Mouse (Mus musculus) megakaryocyte, embryonic 14.5 days (primary cell): ENCODE data around the gene Socs5. TPM values are rescaled to one million over a fixed set of nuclear protein-coding genes. Genes with fewer than 3 reads are reported as not detected.

ENCODE experiments used
- H3K27me3 ChIP-seq: replicated peaks from 2 replicates; pipeline ENCODE3; 2012; ENCODE audit warnings: inconsistent platforms
- H3K36me3 ChIP-seq: replicated peaks from 2 replicates; pipeline ENCODE3; 2012; ENCODE audit warnings: low read length, inconsistent platforms, mixed read lengths
- H3K4me1 ChIP-seq: 2 replicates; pipeline ENCODE4 v1.6.1; 2012; ENCODE audit warnings: inconsistent platforms
- H3K4me3 ChIP-seq: replicated peaks from 2 replicates; pipeline ENCODE3; 2012; ENCODE audit warnings: moderate library complexity, mild to moderate bottlenecking, inconsistent platforms
- H3K9me3 ChIP-seq: 2 replicates; pipeline ENCODE4 v1.6.1; 2012; ENCODE audit warnings: inconsistent platforms
- FLI1 ChIP-seq: IDR thresholded peaks from 2 replicates; pipeline ENCODE4 v1.6.1; 2012; ENCODE audit warnings: low read length, inconsistent platforms, mixed read lengths
- GATA1 ChIP-seq: IDR thresholded peaks from 3 replicates; pipeline ENCODE4 v1.6.1; 2012; ENCODE audit warnings: mixed read lengths, low read length, inconsistent platforms, borderline replicate concordance
- polyA plus RNA-seq: library from polyadenylated mRNA; stranded (reverse); fragments of >175 nt; gene quantifications from 2 replicates; pipeline ENCODE4 v1.2.3, GENCODE M21; 2012; ENCODE audit warnings: low replicate concordance; ENCODE audit not compliant: insufficient read depth

Socs5 gene
- polyA plus RNA-seq, 1 experiment: 6.6 TPM

- peak overlapping the region; percentile 97 for H3K4me3 ChIP-seq
These were observed 572 bp upstream of the Socs5 start for GRCm38 (mm10) chr17:87106691-87107523.

GRCm38 (mm10) chr17:87108507-87109292 lies 1.2 kb downstream of the Socs5 start:
- Histone ChIP-seq H3K36me3 (peaks cover 10% of the 10 kb centered on the region), H3K4me3 (peak overlapping the region; percentile 97), H3K9me3 (no peaks in the 10 kb centered on the region), H3K4me1 (peaks cover 59% of the 10 kb centered on the region), H3K27me3 (no peaks in the 10 kb centered on the region)
- TF ChIP-seq FLI1 (no peak), GATA1 (no peak)

More at GRCm38 (mm10) chr17:87106691-87107523, 572 bp upstream of the Socs5 start:
- H3K4me1 ChIP-seq: peaks cover 63% of the 10 kb centered on the region
- peaks cover 7% of the 10 kb centered on the region; the same call in 1 of the 2 replicates for H3K9me3 ChIP-seq
- TF ChIP-seq GATA1 (no peak), FLI1 (no peak)
- H3K36me3 ChIP-seq: no peaks in the 10 kb centered on the region
- peaks cover 3% of the 10 kb centered on the region for H3K27me3 ChIP-seq

- no peak for TF ChIP-seq FLI1
- TF ChIP-seq GATA1: no peak
- no peaks in the 10 kb centered on the region for H3K27me3 ChIP-seq
- peaks cover 54% of the 10 kb centered on the region for H3K4me1 ChIP-seq
- H3K4me3 ChIP-seq: no peak overlapping the region
- H3K36me3 ChIP-seq: peaks cover 15% of the 10 kb centered on the region
- H3K9me3 ChIP-seq: peaks cover under 1% of the 10 kb centered on the region; the same call in 1 of the 2 replicates
These were observed 2.0 kb downstream of the Socs5 start for GRCm38 (mm10) chr17:87109504-87109903.

GRCm38 (mm10) chr17:87112852-87113592 lies 5.5 kb downstream of the Socs5 start:
- Histone ChIP-seq H3K36me3 (peaks cover 22% of the 10 kb centered on the region), H3K9me3 (peaks cover 3% of the 10 kb centered on the region; the same call in 1 of the 2 replicates), H3K4me1 (peaks cover 42% of the 10 kb centered on the region), H3K27me3 (no peaks in the 10 kb centered on the region), H3K4me3 (no peak overlapping the region)
- TF ChIP-seq FLI1 (no peak), GATA1 (no peak)

GRCm38 (mm10) chr17:87115615-87116014 lies 8.1 kb downstream of the Socs5 start:
- Histone ChIP-seq H3K9me3 (peaks cover 3% of the 10 kb centered on the region; the same call in 1 of the 2 replicates), H3K4me1 (peaks cover 40% of the 10 kb centered on the region), H3K36me3 (peaks cover 29% of the 10 kb centered on the region), H3K4me3 (no peak overlapping the region), H3K27me3 (no peaks in the 10 kb centered on the region)
- TF ChIP-seq FLI1: no peak
- TF ChIP-seq GATA1: no peak

- TF ChIP-seq FLI1: no peak
- no peak for TF ChIP-seq GATA1
- H3K27me3 ChIP-seq: no peaks in the 10 kb centered on the region
- H3K4me3 ChIP-seq: no peak overlapping the region
- peaks cover 29% of the 10 kb centered on the region for H3K4me1 ChIP-seq
- peaks cover 48% of the 10 kb centered on the region for H3K36me3 ChIP-seq
- peaks cover 3% of the 10 kb centered on the region; the same call in 1 of the 2 replicates for H3K9me3 ChIP-seq
These were observed 11.6 kb downstream of the Socs5 start for GRCm38 (mm10) chr17:87118966-87119526.

GRCm38 (mm10) chr17:87125344-87125743 lies 17.9 kb downstream of the Socs5 start:
- no peak overlapping the region for H3K4me3 ChIP-seq
- H3K4me1 ChIP-seq: peaks cover 11% of the 10 kb centered on the region; the same call in 1 of the 2 replicates
- H3K27me3 ChIP-seq: no peaks in the 10 kb centered on the region
- peaks cover 90% of the 10 kb centered on the region for H3K36me3 ChIP-seq
- H3K9me3 ChIP-seq: no peaks in the 10 kb centered on the region
- TF ChIP-seq FLI1 (no peak), GATA1 (no peak)

- peaks cover 1% of the 10 kb centered on the region; the same call in 1 of the 2 replicates for H3K4me1 ChIP-seq
- TF ChIP-seq GATA1: no peak
- TF ChIP-seq FLI1: no peak
- H3K9me3 ChIP-seq: no peaks in the 10 kb centered on the region
- no peak overlapping the region for H3K4me3 ChIP-seq
- H3K27me3 ChIP-seq: no peaks in the 10 kb centered on the region
- peaks cover 86% of the 10 kb centered on the region for H3K36me3 ChIP-seq
These were observed 24.8 kb downstream of the Socs5 start for GRCm38 (mm10) chr17:87132258-87132657.

GRCm38 (mm10) chr17:87133823-87134222 lies 26.3 kb downstream of the Socs5 start:
- H3K9me3 ChIP-seq: no peaks in the 10 kb centered on the region
- H3K4me3 ChIP-seq: no peak overlapping the region
- peaks cover 78% of the 10 kb centered on the region for H3K36me3 ChIP-seq
- no peaks in the 10 kb centered on the region for H3K27me3 ChIP-seq
- TF ChIP-seq FLI1 (no peak), GATA1 (no peak)
- no peaks in the 10 kb centered on the region for H3K4me1 ChIP-seq
